Mouse (Mus musculus): ENCODE measurements at regions not wholly inside any gene's neighbourhood (a gene's known extent, or its start where the extent isn't known, plus 50 kb on each side); places are given as distances from the start of the nearest gene placed in this dataset.

DNA sequence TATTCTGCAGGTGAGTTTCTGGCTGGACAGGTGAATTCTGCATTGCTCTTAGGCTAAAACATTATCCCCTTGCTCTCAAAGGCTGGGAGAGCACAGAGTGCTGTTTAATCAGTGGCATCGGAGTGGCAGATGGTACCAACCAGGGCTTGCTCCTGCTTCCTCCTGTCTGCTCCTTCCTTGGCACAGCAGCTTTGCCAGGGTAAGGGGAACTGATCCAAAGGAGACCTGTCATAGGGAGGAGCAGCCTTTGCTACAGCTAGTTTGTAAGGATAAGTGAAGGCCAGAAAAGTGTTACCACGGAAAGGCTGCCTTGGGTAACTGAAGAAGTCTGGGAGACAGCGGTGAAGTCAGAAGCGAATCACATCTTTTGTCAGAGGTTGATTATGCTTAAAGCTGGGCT is 57.0 kb upstream of the Kctd3 start:
- no peak for TF ChIP-seq CTCF (IDR thresholded peaks at IDR 0.05; ENCODE audit: low read depth)
- Histone ChIP-seq H3K27me3 (ENCODE audit: insufficient read depth, low read length) (no peaks in the 10 kb centered on the region), H3K4me1 (ENCODE audit: insufficient read depth) (no peaks in the 10 kb centered on the region), H3K9ac (no peak overlapping the region), H3K9me3 (ENCODE audit: low read depth, low read length) (no peaks in the 10 kb centered on the region), H3K4me3 (ENCODE audit: low read depth, low read length) (no peak overlapping the region), H3K36me3 (ENCODE audit: insufficient read depth) (no peaks in the 10 kb centered on the region), H3K4me2 (no peak overlapping the region), H3K27ac (ENCODE audit: low read depth) (no peak overlapping the region)
- DNase-seq (no peak), ATAC-seq (ENCODE audit: insufficient read depth) (no peak)
- 88% methylated on average over 4 of the region's 4 CpGs for WGBS

GRCm38 (mm10) chr1:189063699-189064098 is 56.1 kb upstream of the Kctd3 start:
- H3K4me1 ChIP-seq (ENCODE audit: insufficient read depth): no peaks in the 10 kb centered on the region
- H3K36me3 ChIP-seq (ENCODE audit: insufficient read depth): no peaks in the 10 kb centered on the region
- H3K4me3 ChIP-seq (ENCODE audit: low read depth, low read length): no peak overlapping the region
- ATAC-seq (ENCODE audit: insufficient read depth): no peak
- 44% methylated on average over 2 of the region's 2 CpGs for WGBS
- no peaks in the 10 kb centered on the region for H3K9me3 ChIP-seq (ENCODE audit: low read depth, low read length)
- H3K27me3 ChIP-seq (ENCODE audit: insufficient read depth, low read length): no peaks in the 10 kb centered on the region
- H3K27ac ChIP-seq (ENCODE audit: low read depth): no peak overlapping the region
- no peak for DNase-seq
- no peak overlapping the region for H3K9ac ChIP-seq
- no peak for TF ChIP-seq CTCF (IDR thresholded peaks at IDR 0.05; ENCODE audit: low read depth)
- no peak overlapping the region for H3K4me2 ChIP-seq

GRCm38 (mm10) chr1:189063209-189063608 is 55.6 kb upstream of the Kctd3 start:
- 77% methylated on average over 7 of the region's 7 CpGs for WGBS
- Histone ChIP-seq H3K27ac (ENCODE audit: low read depth) (no peak overlapping the region), H3K4me3 (ENCODE audit: low read depth, low read length) (no peak overlapping the region), H3K4me1 (ENCODE audit: insufficient read depth) (no peaks in the 10 kb centered on the region), H3K9me3 (ENCODE audit: low read depth, low read length) (no peaks in the 10 kb centered on the region), H3K27me3 (ENCODE audit: insufficient read depth, low read length) (no peaks in the 10 kb centered on the region), H3K4me2 (no peak overlapping the region), H3K9ac (no peak overlapping the region), H3K36me3 (ENCODE audit: insufficient read depth) (no peaks in the 10 kb centered on the region)
- ATAC-seq (ENCODE audit: insufficient read depth) (no peak), DNase-seq (no peak)
- TF ChIP-seq CTCF (IDR thresholded peaks at IDR 0.05; ENCODE audit: low read depth): no peak

All from lung, embryonic 14.5 days (tissue).